Mouse (Mus musculus): ENCODE data around the gene Ebna1bp2.

Gene Ebna1bp2

GRCm38 (mm10) chr4:118620279-118620966, at the start of gene Ebna1bp2, which contains the start of gene Cfap57:
TSS of gene Ebna1bp2 (plus strand) at chr4:118620799.
TSS of gene Cfap57 (minus strand) at chr4:118620777.
- DNase-seq (ENCODE audit: low spot score) = peak; percentile 94

DNA sequence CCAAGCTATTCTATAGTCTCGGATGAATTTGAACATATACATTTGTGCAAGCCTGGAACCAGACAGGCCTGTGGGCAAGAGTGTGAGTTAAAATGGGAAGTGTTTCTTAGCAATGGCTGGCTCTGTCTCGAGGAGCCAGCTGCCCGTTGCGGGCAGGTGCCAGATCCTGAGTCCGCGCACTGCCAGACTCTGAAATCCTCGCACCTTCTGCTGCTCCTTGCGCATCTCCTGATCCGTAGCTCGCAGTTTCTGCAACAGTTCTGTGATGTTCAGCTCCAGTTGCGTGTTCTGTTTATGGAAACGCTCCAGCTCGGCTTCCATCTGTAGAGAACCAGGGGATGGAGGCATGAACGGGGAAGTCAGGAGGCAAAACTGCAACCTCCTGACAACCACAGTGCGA, 49.2 kb upstream of the Ebna1bp2 start:
- DNase-seq (ENCODE audit: low spot score) = no peak

- DNase-seq (ENCODE audit: low spot score) = peak; percentile 74
These were observed 44.5 kb upstream of the Ebna1bp2 start for GRCm38 (mm10) chr4:118576097-118576496.

GRCm38 (mm10) chr4:118579313-118579712, 41.3 kb upstream of the Ebna1bp2 start:
- DNase-seq (ENCODE audit: low spot score) = no peak

DNA sequence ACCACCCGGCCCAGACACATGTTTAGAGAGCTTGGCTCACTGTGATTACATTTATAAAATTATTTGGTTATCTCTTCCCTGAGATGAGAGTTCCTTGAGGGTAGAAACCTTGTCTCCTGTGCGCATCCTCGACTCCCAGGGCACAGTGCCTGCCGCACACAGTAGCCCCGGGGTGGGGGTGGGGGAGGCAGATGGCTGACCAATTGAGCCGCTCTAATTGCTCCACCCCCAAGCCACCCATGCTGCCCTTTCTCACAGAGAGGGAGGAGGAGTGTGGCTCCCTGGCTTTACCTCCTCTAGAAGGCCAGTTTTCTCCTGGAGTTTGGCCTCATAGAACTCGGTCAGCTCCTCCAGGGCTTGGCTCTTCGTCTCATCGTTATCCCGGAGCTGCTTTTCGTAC, 39.1 kb upstream of the Ebna1bp2 start:
- DNase-seq (ENCODE audit: low spot score) = no peak

GRCm38 (mm10) chr4:118582629-118583028, 38.0 kb upstream of the Ebna1bp2 start:
- DNase-seq (ENCODE audit: low spot score) = no peak

DNA sequence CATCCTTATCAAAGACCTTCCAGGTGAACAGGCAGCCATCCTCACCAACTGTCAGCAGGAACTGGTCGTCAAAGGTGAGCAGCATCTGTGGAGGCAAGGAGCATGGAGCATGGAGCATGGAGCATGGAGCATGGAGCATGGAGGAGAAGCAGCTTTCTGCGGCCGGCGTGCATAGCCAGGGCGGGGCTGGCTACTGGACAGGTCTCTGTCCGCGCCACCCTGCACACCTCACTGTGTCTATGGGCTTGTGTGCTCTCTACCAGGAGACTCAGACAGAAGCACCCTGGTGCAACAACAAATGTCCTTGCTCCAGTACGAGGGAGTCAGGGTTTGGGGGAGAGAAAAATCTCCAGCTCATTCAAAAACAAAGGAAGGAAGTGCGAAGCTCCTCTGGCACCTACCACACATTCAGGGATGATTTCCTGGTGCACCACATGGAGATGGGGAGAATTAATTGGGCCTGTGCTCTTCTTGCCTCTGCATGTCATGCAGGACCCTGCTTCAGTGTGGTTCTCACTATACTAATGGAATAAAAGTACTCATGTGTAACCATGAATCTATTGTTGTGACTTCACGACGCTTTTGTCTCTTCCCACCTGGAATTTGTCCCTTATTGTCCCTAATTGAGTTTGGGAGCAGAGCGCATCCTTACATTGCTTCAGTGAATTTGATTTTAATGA, 31.4 kb upstream of the Ebna1bp2 start:
- no peak for DNase-seq (ENCODE audit: low spot score)

DNA sequence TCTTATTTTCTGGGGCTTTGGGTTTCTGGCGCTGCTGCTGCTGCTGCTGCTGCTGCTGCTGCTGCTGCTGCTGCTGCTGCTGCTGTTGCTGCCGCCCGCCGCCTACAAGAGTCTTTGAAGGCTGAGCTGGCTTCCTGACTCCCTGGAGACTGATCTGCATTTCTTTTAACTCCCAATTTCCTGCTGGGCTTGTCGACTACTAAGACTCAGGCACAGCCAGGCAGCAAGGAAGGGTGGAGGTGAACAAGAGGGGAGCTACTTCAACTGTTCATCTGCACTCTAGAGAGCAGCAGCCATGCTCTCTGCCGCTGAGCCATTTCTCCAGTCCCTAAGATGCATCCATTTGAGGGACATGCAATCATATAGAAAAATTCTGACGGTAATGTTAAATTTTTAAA, 30.9 kb upstream of the Ebna1bp2 start:
- DNase-seq (ENCODE audit: low spot score) = no peak

DNA sequence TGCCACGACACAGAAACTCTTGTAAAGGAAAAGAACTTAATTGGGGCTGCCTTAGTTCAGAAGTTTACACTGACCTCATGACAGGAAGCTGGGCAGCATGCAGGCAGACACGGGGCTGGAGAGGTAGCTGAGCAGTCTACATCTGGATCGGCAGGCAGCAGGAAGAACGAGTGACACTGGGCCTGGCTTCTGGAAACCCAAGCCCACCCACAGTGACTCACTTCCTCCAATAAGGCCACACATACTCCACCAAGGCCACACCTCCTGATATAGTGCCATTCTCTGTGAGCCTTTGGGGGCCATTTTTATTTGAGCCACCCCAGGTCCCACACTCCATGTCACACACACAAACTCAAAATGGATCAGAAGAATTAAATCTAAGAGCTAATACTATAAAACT, 16.5 kb upstream of the Ebna1bp2 start:
- DNase-seq (ENCODE audit: low spot score) = no peak

DNA sequence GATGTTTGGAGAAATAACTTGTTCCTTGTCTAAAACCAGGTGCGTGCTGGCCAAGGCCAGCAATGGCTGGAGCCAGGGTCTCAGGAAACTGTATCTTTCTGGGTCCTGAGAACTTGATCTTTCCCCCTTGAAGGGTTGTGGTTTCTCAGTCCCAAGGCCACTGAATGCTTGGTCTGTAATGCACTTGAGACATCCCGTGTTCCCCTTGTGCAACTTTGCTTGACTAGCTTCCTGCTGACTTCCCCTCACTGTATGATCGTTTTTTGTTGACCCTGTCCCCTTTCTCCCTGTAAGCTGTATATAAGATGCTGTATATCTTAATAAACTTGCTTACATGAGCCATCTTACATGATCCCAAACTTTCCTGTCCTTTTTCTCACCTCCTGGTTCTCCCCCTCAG, 10.8 kb upstream of the Ebna1bp2 start:
- DNase-seq (ENCODE audit: low spot score) = no peak

DNA sequence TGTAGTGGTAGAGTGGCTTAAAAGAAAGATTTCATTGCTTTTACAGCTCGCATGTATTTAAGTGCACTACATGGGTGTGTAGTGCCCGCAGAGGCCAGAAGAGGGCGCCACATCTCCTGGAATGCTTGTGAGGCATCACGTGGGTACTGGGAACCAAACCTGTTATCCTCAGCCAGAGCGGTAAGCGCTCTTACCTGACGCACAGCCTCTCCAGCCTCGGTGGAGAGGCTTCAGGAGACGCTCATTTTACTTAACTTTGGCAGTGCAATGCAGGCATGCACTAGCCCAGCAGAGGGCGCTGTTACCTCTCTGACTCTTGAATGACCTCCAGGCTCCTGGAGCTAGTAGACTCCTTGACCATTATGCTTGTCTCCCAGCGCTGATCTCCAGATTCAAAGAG, 8.0 kb upstream of the Ebna1bp2 start:
- peak; percentile 41 for DNase-seq (ENCODE audit: low spot score)

GRCm38 (mm10) chr4:118615412-118615811, 5.2 kb upstream of the Ebna1bp2 start:
- no peak for DNase-seq (ENCODE audit: low spot score)

GRCm38 (mm10) chr4:118620967-118621320, 345 bp downstream of the Ebna1bp2 start:
- DNase-seq (ENCODE audit: low spot score) = no peak

GRCm38 (mm10) chr4:118621781-118622180, 1.2 kb downstream of the Ebna1bp2 start:
- DNase-seq (ENCODE audit: low spot score) = no peak

- DNase-seq (ENCODE audit: low spot score) = no peak
These were observed 9.7 kb downstream of the Ebna1bp2 start for GRCm38 (mm10) chr4:118630261-118630660.

DNA sequence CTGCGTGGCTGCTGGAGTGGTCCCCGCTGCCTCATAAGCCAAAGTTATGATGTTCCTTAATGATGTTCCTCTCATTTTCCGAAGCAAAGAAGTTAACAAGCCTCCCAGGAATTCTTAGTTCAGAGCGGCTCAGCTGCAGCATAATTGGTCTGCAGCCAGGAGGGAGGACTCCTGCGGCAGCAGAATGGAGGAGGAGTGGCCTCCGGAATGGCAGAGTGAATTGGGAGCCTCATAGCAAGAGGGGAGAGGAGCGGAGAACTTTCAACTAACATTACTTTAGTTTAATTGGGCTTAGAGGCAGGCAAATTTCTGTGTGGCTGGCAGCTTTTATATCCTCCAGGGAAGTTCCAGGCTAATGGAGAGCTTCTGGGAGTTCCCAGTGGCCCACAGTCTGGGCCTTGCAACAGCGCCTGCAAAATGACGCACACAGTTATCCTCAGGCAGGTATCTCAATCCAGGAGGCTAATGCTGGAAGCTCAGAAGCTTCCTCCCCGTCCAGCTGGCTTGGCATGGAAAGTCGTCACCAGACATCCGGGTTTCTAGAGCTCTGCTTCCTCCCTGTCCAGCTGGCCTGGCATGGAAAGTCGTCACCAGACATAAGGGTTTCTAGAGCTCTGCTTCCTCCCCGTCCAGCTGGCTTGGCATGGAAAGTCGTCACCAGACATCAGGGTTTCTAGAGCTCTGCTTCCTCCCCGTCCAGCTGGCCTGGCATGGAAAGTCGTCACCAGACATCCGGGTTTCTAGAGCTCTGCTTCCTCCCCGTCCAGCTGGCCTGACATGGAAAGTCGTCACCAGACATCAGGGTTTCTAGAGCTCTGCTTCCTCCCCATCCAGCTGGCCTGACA, 22.0 kb downstream of the Ebna1bp2 start:
- DNase-seq (ENCODE audit: low spot score) = no peak

DNA sequence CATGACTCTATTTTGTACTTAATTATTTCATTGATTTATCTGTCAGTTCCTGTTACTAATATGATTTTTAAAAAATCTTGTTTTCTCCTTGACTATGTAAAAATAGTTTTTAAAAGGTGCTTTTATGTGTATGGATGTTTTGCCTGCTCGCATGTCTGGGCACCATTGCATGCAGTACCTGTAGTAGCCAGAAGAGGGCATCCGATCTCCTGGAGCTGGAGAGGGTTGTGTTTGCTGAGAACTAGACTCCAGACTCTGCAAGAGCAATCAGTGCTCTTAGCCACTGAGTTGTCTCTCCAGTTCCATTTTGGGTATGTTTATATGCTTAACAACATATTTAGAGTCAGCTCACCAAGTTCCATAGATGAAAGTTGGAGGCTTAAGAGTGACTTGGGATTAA, 24.6 kb downstream of the Ebna1bp2 start:
- peak; percentile 24 for DNase-seq (ENCODE audit: low spot score)

GRCm38 (mm10) chr4:118658652-118659051, 38.1 kb downstream of the Ebna1bp2 start, which contains the start of gene Olfr62:
TSS of gene Olfr62 (plus strand) at chr4:118658952.
- DNase-seq (ENCODE audit: low spot score) = no peak
